Mouse (Mus musculus) thymus, postnatal 10 days (tissue): Measurements from ENCODE around the gene Ifna9.
A peak's percentile ranks its signal among the peaks of the same experiment; 100 is the strongest.
"Not testable (repeated sequence)": the region's sequence is repeated elsewhere in the genome, so short reads cannot be mapped to it uniquely, and the experiment has no call there.

Experiments used
- DNase-seq, 2 experiments: peaks; one replicate each; pipeline ENCODE4 v3.0.0; 2021; ENCODE audit warnings: low spot score in 2 of 2

Gene Ifna9

GRCm38 (mm10) chr4:88592285-88592684 is at the start of gene Ifna9:
Gene Ifna9, minus strand, starts transcription at chr4:88592385.
- DNase-seq, result no peak

DNA sequence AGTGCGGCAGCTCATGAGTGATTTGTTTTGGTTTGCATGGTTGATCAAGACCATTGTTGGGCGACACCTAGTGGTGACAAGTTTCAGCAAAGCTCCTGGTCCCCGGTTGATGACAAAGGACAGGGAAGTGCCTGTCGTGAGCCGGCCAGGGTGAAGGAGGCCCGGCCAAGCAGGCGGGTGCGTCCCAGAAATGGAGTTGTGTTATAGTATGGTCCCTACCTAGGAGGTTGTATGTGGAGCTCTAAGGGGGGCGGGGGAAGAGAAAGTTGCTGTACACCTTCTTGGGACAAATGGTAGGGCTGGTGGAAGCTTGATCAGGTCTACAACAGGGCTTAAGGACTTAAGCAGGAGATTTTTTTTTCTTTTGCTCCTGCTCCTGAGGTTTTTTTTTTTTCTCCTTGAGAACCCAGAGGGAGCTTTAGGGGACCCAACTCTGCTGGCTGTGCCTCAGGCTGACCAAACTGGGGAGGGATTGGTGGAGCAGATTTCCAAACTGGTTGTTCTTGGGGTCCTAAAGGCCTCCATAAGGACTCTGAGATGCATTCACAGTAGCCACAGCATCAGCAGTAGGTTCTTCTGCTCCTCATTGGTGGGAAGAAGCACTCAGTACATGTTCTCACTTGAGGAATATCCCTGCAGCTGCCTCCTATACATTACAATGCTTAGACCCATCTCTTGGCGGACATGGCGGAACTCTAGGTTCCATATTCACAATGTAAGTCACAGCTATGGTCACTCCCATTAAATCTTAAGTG is 49.1 kb upstream of the Ifna9 start:
- DNase-seq, result peak; percentile 79 to 100

DNA sequence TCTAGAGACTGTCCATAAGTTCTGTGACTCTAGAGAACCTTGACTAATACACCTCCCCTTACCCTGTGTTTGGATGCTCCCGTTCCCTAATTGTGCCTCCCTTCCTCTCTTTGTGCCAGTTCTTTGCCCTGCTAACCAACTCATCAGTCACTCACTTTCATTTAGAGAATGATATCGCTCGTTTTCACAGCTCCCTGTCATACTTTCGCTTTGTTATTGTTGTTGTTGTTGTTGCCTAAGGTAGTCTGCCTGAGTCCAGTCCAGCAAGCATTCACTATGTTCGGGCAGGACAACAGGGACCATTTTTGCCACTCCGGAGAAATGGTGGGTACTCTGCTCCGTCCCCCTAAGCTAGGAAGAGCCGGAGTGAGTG is 48.5 kb upstream of the Ifna9 start:
- no peak for DNase-seq

DNA sequence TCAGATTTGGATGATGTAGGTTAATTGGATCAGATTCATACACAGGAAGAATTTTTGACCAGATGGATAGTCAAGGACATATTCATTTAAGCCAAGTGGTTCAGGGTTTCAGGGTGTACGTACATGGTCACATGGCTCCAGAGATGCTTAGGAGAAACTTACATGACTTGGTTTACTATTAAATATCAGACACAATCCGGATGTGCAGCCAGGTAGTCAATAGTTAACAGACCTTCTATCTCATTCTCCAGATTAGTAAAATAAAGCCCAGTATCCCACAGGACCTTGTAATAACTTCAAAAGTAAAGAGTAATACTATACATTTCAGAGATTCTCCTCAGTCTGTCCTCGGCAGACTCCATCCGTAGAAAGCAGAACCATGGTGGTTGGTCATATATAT is 42.1 kb upstream of the Ifna9 start, which contains the start of gene C87499:
TSS of gene C87499 (minus strand) at position 101 of the 400 bp plus-strand sequence.
- no peak for DNase-seq

DNA sequence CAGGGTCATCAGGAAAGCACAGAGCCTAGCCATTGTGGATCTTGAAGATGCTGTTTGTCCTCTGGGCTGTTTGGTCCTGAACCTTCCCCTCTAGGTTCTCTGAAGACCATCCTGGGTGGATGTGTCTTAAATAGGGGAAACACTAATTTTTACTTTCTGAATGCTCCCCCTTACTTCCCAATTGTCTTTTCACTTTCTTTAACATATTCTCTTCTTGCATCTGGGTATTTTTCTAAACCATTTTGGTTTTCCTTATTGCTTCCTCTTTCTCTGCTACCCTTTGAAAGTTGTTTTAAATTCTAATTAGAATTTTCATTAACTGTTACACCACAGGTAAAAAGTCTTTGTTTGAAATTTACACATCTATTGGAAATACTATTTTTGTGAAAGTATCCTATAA is 11.1 kb upstream of the Ifna9 start, which contains the start of gene Ifna12:
TSS of gene Ifna12 (minus strand) at position 101 of the 400 bp plus-strand sequence.
- DNase-seq, result no peak

DNA sequence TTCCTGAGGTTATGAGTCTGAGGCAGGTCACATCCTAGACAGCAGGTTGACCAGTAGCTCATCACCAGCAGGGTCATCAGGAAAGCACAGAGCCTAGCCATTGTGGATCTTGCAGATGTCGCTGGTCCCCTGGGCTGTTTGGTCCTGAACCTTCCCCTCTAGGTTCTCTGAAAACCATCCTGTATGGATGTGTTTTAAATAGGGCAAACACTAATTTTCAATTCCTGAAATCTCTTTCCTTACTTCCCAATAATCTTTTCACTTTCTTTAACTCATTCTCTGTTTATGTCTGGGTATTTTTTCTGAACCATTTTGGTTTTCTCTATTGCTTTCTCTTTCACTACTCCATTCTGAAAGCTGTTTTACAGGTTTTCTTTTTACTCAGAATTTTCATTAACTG is 20.5 kb downstream of the Ifna9 start, which contains the start of gene Ifna14:
TSS of gene Ifna14 (minus strand) at position 101 of the 400 bp plus-strand sequence.
- DNase-seq, result no peak

- DNase-seq, result no peak
Measured at GRCm38 (mm10) chr4:88561791-88562190, 30.4 kb downstream of the Ifna9 start.

DNA sequence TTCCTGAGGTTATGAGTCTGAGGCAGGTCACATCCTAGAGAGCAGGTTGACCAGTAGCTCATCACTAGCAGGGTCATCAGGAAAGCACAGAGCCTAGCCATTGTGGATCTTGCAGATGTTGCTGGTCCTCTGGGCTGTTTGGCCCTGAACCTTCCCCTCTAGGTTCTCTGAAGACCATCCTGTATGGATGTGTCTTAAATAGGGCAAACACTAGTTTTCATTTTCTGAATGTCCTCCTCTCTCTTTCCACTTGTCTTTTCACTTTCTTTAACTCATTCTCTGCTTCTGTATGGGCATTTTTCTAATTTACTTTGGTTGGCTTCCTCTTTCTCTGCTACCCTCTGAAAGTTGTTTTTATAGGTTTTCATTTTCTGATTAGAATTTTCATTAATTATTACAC is 34.0 kb downstream of the Ifna9 start, which contains the start of gene Ifna15:
TSS of gene Ifna15 (minus strand) at position 101 of the 400 bp plus-strand sequence.
- not testable (repeated sequence) for DNase-seq

GRCm38 (mm10) chr4:88550161-88550945 is 41.8 kb downstream of the Ifna9 start:
- peak; percentile 46 to 75 for DNase-seq

DNA sequence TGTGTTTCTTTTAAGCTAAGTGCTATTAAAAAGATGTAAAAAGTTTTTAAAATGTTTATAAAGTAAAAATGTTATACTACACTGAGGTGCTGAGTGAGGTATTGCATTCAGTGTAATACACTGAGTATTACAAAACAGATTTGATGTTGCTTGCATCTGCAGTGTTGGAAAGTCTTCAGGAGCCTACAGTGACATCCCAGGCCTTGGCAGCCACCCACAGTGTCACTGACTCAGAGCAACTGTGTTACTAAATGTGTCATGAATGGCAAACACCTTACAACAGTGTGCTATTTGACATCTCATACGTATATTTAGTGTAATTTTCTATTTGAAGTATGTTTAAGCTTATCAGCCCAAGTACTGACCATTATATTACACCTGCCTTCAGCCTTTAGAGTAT is 44.2 kb downstream of the Ifna9 start:
- no peak for DNase-seq

GRCm38 (mm10) chr4:88543649-88544234 is 48.4 kb downstream of the Ifna9 start:
- peak in 1 of 2 experiments; percentile 38 for DNase-seq
